Mouse (Mus musculus) embryonic facial prominence, embryonic 15.5 days (tissue): Measurements from ENCODE around the gene BC051019. TPM values are rescaled to one million over a fixed set of nuclear protein-coding genes. Genes with fewer than 3 reads are reported as not detected.

Experiments
- ATAC-seq: fragments of 200-750 bp; cut with Nextera tagmentation; 2 replicates; pipeline ENCODE4 v1.8.0; 2017; ENCODE audit warnings: low read depth, moderate TSS enrichment; ENCODE audit not compliant: insufficient number of reproducible peaks, low FRiP score, low TSS enrichment
- H3K27ac ChIP-seq: fragments of 300-500 bp; sonication (generic); replicated peaks from 2 replicates; pipeline ENCODE4 v1.5.1; 2015; ENCODE audit warnings: mild to moderate bottlenecking, inconsistent platforms
- H3K27me3 ChIP-seq: fragments of 300-500 bp; sonication (generic); 2 replicates; pipeline ENCODE4 v1.6.1; 2015; ENCODE audit warnings: inconsistent platforms
- H3K36me3 ChIP-seq: fragments of 300-500 bp; sonication (generic); 2 replicates; pipeline ENCODE4 v1.6.1; 2015; ENCODE audit warnings: mild to moderate bottlenecking, inconsistent platforms
- H3K4me1 ChIP-seq: fragments of 300-500 bp; sonication (generic); 2 replicates; pipeline ENCODE4 v1.6.1; 2015; ENCODE audit warnings: inconsistent platforms
- H3K4me2 ChIP-seq: fragments of 300-500 bp; sonication (generic); replicated peaks from 2 replicates; pipeline ENCODE4 v1.6.1; 2015; ENCODE audit warnings: mild to moderate bottlenecking, inconsistent platforms
- H3K4me3 ChIP-seq: fragments of 300-500 bp; sonication (generic); replicated peaks from 2 replicates; pipeline ENCODE4 v1.5.1; 2015; ENCODE audit warnings: mild to moderate bottlenecking, inconsistent platforms
- H3K9ac ChIP-seq: fragments of 300-500 bp; sonication (generic); 2 replicates; pipeline ENCODE4 v1.6.1; 2015; ENCODE audit warnings: inconsistent platforms
- H3K9me3 ChIP-seq: fragments of 300-500 bp; sonication (generic); replicated peaks from 2 replicates; pipeline ENCODE4 v1.6.1; 2016; ENCODE audit warnings: inconsistent platforms
- WGBS: fragments of 180-500 bp; shearing (Covaris S2); methylation state at CpG from one replicate; pipeline ENCODE4 v1.1.7; 2015; 5-methylcytosine and 5-hydroxymethylcytosine counted together
- polyA plus RNA-seq: library from polyadenylated mRNA; unstranded; fragments of >200 nt; fragmentation: Nextera tagmentation; extraction: Ambion mirVana; gene quantifications from 2 replicates; pipeline ENCODE4 v1.2.1, GENCODE M21; 2015

BC051019 gene
- 7.4 and 14.7 TPM in 2 replicates for polyA plus RNA-seq

DNA sequence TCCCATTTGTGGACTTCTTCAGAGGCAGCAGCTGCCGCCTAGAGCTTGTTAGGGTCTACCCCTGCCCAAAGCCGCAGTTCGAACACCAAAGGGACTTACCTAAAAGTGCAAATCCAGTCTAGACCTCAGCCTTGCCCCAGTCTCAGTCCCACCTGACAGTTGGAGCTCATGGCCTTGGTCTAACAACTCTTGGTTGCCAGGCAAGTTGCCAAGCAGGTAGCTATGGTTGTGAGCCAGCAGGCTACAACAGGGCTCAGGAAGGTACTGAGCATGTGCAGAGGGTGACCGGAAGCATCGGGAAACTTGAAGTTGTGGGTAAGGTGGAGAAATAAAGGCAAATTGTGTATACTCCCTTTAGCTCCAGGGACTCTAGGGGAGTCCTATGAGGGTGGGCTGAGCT, at the start of gene BC051019:
BC051019 (minus strand) TSS at position 154 of the 400 bp plus-strand sequence.
- Histone ChIP-seq H3K27ac (no peak within 1 kb of the TSS), H3K9me3 (no peaks in the 10 kb centered on the region), H3K4me3 (no peak within 1 kb of the TSS), H3K9ac (no peak within 1 kb of the TSS), H3K4me1 (no peaks in the 10 kb centered on the region), H3K4me2 (no peak within 1 kb of the TSS), H3K36me3 (no peaks in the 10 kb centered on the region), H3K27me3 (no peaks in the 10 kb centered on the region)
- ATAC-seq = no peak
- WGBS = 89% methylated on average over 5 of the region's 5 CpGs

DNA sequence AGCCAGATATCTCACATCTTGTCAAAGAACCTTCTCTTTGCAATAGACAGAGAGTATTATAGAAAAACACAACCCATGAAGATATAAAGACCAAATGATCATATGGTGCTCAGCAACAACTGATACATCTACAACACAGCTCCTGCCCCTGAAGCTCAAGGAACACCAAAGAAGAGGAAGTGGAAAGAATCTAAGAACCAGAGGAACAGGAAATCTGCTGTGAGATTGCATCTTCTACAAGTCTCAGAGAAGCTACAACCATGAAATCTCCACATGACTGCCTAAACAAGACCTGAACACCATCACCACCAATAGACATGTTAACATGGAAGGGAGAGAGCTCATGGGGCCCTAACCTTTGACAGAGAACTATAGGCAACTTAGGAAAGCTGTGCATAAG, 48.6 kb upstream of the BC051019 start:
- Histone ChIP-seq H3K27me3 (no peaks in the 10 kb centered on the region), H3K9me3 (no peaks in the 10 kb centered on the region), H3K27ac (no peak overlapping the region), H3K4me3 (no peak overlapping the region), H3K9ac (no peak overlapping the region), H3K36me3 (no peaks in the 10 kb centered on the region), H3K4me2 (no peak overlapping the region), H3K4me1 (no peaks in the 10 kb centered on the region)
- no peak for ATAC-seq

DNA sequence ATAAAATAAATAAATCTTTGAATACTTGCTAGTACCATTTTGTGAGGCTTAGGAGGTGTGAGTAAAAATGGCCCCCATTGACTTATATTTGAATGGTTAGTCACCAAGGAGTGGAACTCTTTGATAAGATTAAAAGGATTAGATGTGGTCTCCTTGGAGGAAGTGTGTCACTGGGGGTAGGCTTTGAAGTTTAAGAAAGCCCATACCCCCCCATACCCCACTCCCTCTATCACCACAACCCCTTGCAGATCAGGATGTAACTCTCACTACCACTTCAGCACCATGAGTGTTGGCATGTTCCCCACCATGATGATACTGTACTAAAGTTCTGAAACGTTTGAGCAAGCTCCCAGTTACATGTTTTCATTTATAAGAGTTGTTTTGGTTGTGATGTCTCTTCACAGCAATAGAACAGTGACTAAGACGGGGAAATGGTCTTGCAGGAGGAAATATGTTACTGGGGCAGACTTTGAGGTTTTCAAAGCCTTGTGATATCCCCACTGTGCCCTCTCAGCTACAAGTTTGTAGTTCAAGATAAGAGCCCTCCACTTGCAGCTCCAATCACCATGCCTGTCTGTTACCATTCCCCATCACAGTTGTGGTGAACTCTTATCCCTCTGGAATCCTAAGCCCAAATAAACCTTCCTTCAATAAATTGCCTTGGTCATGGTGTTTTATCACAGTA, 45.2 kb upstream of the BC051019 start:
- no peak for ATAC-seq
- no peak overlapping the region for H3K27ac ChIP-seq
- no peaks in the 10 kb centered on the region for H3K9me3 ChIP-seq
- 58% methylated on average over 2 of the region's 2 CpGs for WGBS
- H3K4me3 ChIP-seq = no peak overlapping the region
- H3K36me3 ChIP-seq = no peaks in the 10 kb centered on the region
- no peaks in the 10 kb centered on the region for H3K4me1 ChIP-seq
- H3K9ac ChIP-seq = no peak overlapping the region
- no peaks in the 10 kb centered on the region for H3K27me3 ChIP-seq
- no peak overlapping the region for H3K4me2 ChIP-seq

DNA sequence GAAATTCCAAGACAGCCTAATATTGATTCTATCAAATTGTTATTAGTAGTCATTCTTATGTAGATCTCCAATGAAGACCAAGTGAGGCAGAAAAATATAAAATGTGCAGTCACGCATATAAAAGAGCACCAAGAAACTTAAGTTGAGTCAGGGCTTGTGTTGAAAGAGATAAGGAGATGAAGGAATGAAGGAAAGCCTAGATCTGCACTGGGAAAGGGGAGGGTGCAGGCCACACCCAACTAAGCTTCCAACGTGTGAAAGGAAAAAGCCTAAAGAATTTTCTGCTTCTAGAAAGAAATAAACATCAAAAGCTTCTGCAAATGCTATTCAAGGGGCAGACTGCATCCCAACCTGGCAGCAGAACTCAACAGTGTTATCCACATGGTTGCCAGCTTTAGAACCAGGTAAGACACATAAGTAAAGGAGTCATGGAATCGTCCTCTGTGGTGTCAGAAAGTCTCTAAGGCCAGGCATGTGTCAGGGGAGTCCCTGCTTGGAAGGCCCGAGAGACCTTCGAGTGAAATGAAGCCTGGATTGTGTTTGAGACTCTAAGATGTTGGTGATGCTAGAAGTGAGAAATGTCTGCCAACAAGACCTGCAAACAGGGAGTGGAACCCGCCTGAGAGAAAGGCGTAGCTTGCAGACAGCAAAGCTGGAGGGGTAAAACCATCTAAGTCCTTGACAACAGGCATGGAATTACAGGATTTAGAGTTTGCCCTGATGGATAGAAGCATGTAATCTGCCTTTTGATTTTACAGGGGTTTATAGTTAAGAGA, 44.1 kb upstream of the BC051019 start:
- Histone ChIP-seq H3K27me3 (no peaks in the 10 kb centered on the region), H3K27ac (no peak overlapping the region), H3K9me3 (no peaks in the 10 kb centered on the region), H3K36me3 (no peaks in the 10 kb centered on the region), H3K4me2 (no peak overlapping the region), H3K9ac (no peak overlapping the region), H3K4me1 (no peaks in the 10 kb centered on the region), H3K4me3 (no peak overlapping the region)
- WGBS = 69% methylated on average over 7 of the region's 7 CpGs
- no peak for ATAC-seq

DNA sequence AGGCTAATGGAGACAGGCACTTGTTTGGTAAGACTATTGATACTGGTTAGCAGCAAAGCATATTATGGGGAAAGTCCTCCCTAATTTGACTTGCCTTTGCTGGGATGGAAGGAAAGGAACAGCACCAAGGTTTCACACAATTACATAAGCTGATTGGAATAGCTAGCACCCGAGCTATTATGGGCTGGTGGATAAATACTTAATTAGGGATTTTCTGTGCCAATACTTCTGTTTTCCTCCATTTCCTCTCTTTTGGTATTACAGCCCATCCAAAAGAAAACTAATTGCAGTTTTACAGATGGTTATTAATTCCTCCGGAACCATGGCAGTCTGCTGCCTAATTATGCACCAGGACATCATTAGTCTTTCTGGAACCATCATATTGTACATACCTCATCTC, 40.4 kb upstream of the BC051019 start:
- H3K4me3 ChIP-seq = no peak overlapping the region
- WGBS = 67% methylated on average over 2 of the region's 2 CpGs
- H3K4me1 ChIP-seq = no peaks in the 10 kb centered on the region
- H3K27ac ChIP-seq = no peak overlapping the region
- no peak for ATAC-seq
- no peaks in the 10 kb centered on the region for H3K27me3 ChIP-seq
- no peak overlapping the region for H3K9ac ChIP-seq
- H3K36me3 ChIP-seq = no peaks in the 10 kb centered on the region
- H3K9me3 ChIP-seq = no peaks in the 10 kb centered on the region
- H3K4me2 ChIP-seq = no peak overlapping the region

DNA sequence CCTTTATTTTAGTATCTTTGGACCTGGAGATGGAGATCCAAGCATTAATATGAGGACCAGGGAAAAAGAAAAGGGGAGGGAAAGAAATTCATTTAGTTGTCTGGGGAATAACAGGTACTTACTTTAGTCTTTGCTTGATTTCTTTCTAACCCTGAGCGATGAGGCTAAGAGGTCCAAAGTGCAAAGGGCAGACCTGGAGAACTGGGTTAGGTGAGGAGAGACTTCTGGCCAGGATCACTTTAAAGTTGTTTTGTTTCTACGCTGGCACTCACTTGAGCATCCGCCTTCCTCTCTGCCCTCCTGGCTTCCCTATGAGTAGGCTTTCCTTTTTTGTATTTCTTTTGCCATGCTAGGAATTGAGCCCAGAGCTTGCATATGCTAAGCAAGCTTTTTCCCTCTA, 32.6 kb upstream of the BC051019 start:
- no peaks in the 10 kb centered on the region for H3K27me3 ChIP-seq
- WGBS = 92% methylated on average over 3 of the region's 3 CpGs
- H3K9me3 ChIP-seq = no peaks in the 10 kb centered on the region
- no peak overlapping the region for H3K9ac ChIP-seq
- H3K4me3 ChIP-seq = no peak overlapping the region
- no peak overlapping the region for H3K4me2 ChIP-seq
- peaks cover 19% of the 10 kb centered on the region for H3K4me1 ChIP-seq
- ATAC-seq = no peak
- no peaks in the 10 kb centered on the region for H3K36me3 ChIP-seq
- H3K27ac ChIP-seq = no peak overlapping the region

DNA sequence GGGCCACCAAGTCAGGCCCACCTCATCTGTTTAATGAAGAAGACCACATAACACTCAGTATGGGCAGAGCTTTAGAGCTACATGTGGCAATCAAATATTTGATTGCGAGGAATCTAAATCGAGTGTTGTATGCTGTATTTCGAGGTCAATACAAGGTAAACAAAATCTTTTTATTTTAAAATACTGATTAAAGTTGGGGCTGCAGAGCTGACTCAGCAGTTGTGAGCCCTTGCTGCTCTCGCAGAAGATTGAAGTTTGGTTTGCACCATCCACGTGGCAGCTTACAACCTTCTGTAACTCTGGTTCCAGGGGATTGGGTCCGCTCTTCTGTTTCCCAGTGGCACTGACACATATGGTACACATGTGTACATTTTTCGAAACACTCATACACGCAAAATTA, 30.4 kb upstream of the BC051019 start:
- Histone ChIP-seq H3K4me1 (peaks cover 19% of the 10 kb centered on the region), H3K9ac (no peak overlapping the region), H3K4me2 (no peak overlapping the region), H3K36me3 (no peaks in the 10 kb centered on the region), H3K27ac (no peak overlapping the region), H3K4me3 (no peak overlapping the region), H3K27me3 (no peaks in the 10 kb centered on the region), H3K9me3 (no peaks in the 10 kb centered on the region)
- WGBS = 70% methylated on average over 8 of the region's 8 CpGs
- no peak for ATAC-seq

DNA sequence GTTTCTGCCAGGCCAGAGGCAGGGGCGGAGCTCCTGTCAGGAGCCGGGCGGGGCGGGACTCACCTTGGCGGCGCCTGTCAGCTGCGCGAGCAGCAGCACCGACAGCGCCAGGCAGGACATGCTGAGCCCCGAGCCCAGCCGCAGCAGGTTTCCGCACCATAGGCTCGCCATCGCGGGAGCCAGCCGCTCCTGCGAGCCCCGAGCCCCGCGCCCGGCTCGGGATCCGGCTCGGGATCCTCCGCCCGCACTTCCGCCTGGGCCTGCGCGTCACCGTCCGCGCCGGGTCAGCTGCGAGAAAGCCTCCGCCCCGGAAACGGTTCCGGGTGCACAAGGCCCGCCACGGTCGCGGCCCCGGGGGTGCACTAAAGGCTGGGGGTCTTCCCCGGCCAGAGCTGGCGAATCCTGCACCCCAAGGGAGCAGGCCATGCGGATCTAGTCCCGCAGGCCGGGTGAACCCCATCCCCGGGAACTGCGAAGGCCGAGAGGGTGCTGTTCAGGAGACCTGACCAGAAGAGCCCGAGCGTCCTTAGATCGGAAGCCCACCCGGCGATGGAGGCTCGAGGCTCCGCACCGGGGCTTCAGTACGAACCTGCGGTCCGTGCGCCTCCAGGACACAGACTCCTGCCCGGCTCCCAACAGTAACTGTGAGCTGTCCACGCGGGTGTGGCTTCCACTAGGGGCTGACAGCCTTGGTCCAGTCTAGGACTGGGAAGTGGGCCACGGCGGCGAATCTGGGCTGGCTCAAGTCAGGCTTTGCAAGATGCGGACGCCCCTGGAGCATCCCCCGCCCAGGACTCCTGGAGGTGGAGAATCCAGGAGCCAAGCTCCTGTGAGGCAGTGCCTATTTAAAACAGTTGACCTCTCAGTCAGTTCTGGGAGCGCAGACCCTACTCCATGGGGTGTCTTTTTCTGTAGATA, 28.6 kb upstream of the BC051019 start, which contains the start of gene Tmem9b:
Tmem9b (minus strand) TSS at position 868 of the 918 bp plus-strand sequence.
- Histone ChIP-seq H3K27ac (peak within 1 kb of the TSS; percentile 84), H3K9ac (peak within 1 kb of the TSS; percentile 86), H3K9me3 (no peaks in the 10 kb centered on the region), H3K4me3 (peak within 1 kb of the TSS; percentile 80), H3K27me3 (no peaks in the 10 kb centered on the region), H3K4me1 (peaks cover 19% of the 10 kb centered on the region), H3K4me2 (peak within 1 kb of the TSS; percentile 74), H3K36me3 (no peaks in the 10 kb centered on the region)
- WGBS = under 1% methylated on average over 74 of the region's 74 CpGs
- peak; percentile 87 for ATAC-seq

DNA sequence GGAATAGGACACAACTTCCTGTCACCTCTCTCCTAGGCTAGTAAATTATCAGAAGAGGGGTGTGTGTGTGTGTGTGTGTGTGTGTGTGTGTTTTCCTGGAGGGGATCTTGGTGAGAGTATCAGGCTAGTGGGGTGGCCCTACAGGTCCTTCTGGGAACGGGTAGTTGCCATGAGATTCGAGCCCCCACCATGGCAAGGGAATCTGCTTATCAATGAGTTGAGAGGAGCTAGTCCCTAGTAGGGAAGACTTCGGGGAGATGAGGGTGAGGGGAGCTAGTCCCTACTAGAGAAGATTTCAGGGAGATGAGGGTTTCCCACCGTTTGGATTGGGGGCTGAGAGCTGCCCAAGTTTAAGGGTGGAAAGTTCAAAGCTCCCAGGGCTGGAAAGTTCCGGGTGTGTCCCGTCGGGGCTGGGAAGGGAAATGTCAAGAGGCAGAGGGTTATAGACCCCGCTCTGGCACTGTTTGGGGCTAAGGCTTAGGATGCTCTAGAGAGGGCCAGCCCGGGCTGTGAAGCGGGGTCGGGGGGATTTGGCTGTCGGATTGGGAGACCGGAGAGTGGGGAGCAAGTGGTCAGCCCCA, 27.9 kb upstream of the BC051019 start:
- peaks cover 3% of the 10 kb centered on the region; the same call in 1 of the 2 replicates for H3K36me3 ChIP-seq
- peak overlapping the region; percentile 80 for H3K4me3 ChIP-seq
- H3K27me3 ChIP-seq = no peaks in the 10 kb centered on the region
- peaks cover 19% of the 10 kb centered on the region for H3K4me1 ChIP-seq
- H3K9ac ChIP-seq = peak overlapping the region; percentile 86
- no peaks in the 10 kb centered on the region for H3K9me3 ChIP-seq
- H3K4me2 ChIP-seq = peak overlapping the region; percentile 74
- peak overlapping the region; percentile 84; the same call in 1 of the 2 replicates for H3K27ac ChIP-seq
- ATAC-seq = no peak
- WGBS = 2% methylated on average over 13 of the region's 13 CpGs

DNA sequence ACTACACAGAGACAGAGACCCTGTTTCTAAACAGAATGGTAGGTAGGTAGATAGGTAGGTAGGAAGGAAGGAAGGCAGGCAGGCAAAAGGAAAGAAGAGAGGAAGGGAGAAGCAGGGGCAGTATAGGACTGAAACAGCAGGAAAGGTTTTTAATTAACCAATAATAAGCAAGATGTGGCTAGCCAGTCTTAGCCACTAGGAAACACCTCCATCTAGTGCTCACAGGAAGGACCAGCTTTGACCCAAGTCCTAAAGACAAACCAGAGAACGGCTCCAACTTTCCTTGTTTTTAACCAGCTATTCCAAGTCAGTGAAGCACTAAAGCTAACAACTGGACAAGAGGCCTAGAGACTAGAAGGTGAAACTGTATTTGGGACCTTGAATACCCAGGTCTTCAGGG, 24.1 kb upstream of the BC051019 start:
- Histone ChIP-seq H3K4me2 (no peak overlapping the region), H3K4me3 (no peak overlapping the region), H3K9ac (no peak overlapping the region), H3K9me3 (no peaks in the 10 kb centered on the region), H3K27ac (no peak overlapping the region), H3K4me1 (no peaks in the 10 kb centered on the region), H3K27me3 (no peaks in the 10 kb centered on the region), H3K36me3 (peaks cover 32% of the 10 kb centered on the region)
- WGBS = 60% methylated on average over 1 of the region's 1 CpGs
- no peak for ATAC-seq

DNA sequence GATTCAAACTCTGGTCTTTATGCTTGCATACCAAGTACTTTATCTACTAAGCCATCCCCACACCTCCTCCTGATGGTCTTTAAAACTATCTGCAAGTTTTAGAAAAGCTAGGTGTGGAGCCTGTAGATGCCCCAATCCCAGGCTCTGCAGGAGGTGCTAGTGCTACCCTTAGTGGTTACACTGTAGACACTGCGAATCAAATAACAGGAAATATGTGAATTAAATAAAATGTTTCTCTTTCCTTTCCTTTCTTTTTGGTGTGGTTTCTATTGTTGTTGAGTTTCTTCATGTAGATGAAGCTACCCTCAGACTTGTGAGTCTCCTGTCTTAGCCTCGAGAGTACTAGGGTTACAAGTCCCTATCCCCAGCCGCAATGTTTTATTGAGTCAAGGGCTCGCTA, 18.1 kb upstream of the BC051019 start:
- WGBS = 85% methylated on average over 4 of the region's 4 CpGs
- H3K4me3 ChIP-seq = no peak overlapping the region

More for the DNA sequence above, 18.1 kb upstream of the BC051019 start:
- Histone ChIP-seq H3K9ac (no peak overlapping the region), H3K27ac (no peak overlapping the region), H3K36me3 (peaks cover 53% of the 10 kb centered on the region), H3K4me1 (no peaks in the 10 kb centered on the region), H3K27me3 (no peaks in the 10 kb centered on the region), H3K9me3 (no peaks in the 10 kb centered on the region), H3K4me2 (no peak overlapping the region)
- no peak for ATAC-seq
